Mouse (Mus musculus): ENCODE data around the gene Ptges.

The Ptges gene

DNA sequence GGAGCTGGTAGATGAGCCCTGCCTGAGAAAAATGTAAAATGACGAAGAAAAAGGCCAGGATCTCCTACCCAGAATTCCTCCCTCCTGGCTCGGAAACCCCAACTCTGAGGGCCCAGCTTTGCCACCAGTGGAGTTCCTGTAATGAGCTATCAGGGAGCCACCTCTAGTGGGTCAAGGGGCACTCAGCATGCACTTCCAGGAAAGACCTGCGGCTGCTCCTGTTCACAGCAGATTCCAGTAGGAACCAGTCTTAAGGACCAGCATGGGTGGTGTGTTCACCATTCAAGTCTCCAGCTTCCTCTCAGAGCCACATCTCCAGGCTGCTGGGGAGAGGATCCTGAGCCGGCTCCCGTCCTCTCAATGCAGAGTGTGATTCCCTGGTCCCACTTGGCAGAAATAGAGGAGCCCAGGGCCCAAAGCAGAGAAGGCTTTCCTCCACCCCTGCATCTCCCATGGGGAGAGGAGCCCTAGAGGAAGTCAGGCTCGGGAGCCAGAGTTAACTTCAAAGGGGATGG lies 28.0 kb downstream of the Ptges start:
- DNase-seq (ENCODE audit: low spot score in 2 of 2): no peak

DNA sequence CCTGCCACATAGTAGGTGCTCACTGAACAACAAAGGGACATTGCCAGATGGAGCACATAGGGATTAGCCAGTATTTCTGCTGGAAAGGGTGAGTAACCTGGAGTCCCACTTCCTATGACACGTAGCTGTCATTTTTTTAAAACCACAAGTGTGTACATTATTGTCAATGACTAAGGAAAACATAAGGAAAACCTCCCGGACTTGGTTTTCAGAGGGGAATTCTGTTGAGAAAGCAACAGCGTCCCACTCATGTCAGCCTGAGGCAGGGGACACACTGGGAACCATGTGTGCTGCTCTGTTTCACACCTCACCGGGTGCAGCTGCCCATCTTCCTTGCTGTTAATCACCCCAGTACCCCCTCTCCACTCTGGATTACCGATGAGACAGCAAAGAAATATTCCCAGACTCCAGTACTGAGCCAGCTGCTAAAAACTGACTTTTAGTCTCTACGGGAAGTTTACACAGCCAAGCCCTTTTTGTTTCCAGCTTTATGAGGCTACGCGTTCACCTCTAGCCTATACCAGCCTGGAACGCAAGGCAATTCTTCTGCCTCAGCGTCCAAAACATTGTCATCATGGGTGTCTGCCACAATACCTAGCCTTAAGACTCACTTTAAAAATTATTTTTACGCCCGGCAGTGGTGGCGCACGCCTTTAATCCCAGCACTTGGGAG lies 30.1 kb downstream of the Ptges start:
- DNase-seq (ENCODE audit: low spot score in 2 of 2): no peak

DNA sequence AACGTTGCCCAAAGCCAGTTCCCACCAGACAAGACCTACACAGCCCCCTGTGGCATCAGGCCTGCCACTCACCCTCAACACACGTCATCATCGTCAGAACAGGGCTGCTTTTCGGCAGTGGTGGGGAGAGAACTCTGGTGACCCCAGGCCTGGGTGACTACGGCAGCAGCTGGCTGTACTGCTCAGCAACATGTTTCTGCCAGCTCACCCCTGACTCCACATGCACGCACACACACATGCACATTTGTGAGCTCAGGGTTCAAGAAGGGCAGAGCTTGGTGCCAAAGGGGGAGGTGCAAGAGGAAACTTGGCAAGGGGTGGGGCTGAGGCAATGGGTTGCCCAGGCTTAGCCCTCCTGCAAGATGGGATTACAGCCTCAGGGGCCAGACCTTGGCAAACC lies 32.4 kb downstream of the Ptges start:
- DNase-seq (ENCODE audit: low spot score in 2 of 2): no peak

DNA sequence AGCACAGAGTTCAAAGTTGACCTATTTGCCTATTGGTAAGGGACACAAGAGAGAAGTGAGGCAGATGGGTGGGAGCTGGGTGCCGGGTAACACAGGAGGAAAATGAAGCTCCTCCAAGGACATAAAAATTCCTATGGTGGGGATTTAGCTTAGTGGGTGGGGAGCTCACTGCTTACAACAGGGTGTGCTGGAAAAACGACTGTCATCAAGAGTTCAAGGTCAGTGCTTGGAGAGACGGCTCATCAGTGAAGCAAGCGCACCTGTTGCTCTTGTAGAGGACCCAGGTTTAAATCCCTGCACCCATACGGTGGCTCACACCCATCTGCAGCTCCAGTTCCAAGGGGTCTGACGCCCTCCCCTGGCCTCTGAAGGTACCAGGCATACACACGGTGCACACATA lies 35.7 kb downstream of the Ptges start:
- DNase-seq (ENCODE audit: low spot score in 2 of 2): no peak

DNA sequence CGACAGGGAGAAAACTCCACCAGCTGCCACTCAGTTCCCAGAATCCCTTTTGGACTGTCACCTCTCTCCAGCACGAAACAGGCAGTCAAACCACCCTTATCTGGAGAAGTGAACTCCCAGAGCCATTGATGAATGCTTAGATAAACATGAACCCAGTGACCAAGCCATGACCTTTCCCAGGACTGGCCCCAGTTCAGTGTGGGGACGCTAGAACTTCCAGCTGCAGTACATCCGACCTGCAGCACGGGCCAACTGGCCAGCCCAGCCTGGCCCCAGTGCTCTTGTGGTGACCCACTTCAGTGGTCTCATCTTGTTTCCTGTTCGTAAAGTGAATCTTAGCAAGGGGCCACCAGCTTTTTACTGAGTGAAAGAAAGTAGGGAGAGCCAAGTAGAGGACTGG lies 36.3 kb downstream of the Ptges start:
- DNase-seq (ENCODE audit: low spot score in 2 of 2): no peak

DNA sequence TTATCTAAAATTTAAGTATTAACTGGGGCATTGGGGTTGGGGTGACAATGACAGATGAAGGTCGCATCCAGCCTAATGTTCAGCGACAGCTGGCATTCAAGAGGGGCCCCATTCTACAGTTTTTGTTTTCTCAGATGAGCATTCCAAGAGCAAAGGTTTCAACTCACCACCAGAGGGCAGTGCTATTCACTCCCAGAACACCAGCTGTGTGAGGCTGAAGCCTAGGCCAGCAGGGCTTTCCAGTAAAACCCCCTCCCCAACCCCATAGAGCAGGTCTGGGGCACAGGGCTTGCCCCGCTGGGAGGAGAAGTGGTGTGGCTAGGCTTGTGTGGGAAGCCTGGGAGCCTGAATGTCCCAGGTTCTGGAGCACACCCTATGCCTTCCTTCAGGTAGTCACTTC lies 38.7 kb downstream of the Ptges start:
- peak in 1 of 2 experiments; percentile 23 for DNase-seq (ENCODE audit: low spot score in 2 of 2)

DNA sequence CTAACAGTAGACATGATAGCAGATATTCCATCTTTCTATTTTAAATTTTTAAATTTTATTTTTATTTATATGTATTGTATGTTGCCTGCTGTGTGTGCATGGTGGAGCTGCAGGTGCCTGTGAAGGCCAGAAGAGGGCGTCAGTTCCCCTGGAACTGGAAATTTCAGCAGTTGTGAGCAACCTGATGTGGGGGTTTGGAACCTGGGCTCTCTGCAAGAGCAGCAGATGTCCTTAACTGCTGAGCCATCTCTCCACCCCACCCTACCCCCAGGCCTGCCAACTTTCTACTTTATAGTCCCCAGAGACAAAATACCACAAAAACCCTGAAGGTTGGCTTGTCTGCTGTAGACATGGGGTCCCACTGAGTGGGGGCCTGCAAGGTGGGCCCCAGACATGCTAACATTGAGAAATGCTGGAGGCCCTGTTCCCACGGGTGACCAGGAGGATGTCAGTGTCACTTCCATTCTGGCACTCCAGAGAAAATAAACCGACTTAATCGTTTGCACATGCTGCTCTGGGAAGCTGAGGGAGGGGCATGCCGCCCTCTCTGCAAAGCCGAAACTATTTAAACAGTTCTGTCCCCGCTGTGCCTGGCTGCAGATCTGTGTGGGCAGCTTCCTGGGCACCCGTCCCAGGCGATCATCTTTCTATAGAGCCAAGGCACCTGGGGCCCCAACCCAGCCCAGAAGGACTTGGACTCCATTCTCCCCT lies 44.1 kb downstream of the Ptges start:
- peak; percentile 43 to 83 for DNase-seq (ENCODE audit: low spot score in 2 of 2)

DNA sequence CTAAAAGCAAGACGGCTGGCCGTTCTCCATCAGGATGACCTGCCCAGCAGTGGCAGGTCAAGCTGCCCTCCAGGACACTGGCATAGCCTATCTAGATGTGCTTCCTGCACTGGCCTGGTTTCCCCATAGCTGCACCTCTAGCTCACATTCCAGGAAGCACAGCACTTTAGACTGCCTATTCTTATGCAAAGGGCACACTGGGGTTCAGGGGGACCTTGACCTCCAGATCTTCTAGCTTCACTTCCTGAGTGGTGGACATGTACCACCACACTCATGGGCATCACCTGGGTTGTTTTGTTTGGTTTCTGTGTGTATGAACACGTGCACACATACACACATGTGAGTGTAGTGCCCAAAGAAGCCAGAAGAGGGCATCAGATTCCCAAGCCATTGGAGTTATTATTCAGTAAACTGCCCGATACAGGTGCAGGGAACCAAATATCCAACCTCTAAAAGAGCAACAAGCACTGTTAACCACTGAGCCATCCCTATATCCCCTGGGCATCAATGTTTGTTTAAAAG lies 44.8 kb downstream of the Ptges start:
- DNase-seq (ENCODE audit: low spot score in 2 of 2): no peak

DNA sequence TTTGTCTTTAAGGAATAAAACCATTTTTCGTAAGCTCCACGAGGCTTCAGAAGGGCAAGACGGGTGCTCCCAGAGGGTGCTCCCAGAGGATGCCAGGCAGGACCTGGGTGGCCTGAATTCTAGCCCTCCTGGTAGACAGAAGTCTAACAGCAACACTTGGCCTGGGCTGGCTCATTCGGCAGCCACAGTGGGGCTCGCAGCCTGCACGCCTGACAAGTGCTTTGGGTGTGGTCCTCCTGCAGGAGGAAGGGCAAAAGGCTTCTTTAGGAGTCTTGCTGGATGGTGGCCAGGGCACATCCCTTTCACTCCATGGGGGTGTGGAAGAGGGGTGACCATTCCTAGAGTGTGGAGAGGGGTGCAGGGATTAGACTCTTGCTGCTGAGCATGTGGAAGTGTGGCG lies 48.4 kb downstream of the Ptges start:
- no peak for DNase-seq (ENCODE audit: low spot score in 2 of 2)

DNA sequence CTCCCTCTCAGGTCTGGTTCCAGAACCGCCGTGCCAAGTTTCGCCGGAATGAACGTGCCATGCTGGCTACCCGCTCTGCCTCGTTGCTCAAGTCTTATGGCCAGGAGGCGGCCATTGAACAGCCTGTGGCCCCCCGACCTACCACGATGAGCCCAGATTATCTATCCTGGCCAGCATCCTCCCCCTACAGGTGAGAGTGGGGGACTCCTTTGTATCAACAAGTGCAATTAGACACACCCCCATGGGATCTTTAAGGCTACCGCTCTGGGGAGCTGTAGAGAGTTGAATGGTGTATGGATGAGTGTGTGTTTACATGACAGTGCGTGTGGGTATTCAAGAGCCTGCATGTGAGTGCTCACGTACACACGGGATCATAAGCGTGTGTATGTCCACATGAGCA lies 50.2 kb downstream of the Ptges start:
- no peak for DNase-seq (ENCODE audit: low spot score in 2 of 2)

DNA sequence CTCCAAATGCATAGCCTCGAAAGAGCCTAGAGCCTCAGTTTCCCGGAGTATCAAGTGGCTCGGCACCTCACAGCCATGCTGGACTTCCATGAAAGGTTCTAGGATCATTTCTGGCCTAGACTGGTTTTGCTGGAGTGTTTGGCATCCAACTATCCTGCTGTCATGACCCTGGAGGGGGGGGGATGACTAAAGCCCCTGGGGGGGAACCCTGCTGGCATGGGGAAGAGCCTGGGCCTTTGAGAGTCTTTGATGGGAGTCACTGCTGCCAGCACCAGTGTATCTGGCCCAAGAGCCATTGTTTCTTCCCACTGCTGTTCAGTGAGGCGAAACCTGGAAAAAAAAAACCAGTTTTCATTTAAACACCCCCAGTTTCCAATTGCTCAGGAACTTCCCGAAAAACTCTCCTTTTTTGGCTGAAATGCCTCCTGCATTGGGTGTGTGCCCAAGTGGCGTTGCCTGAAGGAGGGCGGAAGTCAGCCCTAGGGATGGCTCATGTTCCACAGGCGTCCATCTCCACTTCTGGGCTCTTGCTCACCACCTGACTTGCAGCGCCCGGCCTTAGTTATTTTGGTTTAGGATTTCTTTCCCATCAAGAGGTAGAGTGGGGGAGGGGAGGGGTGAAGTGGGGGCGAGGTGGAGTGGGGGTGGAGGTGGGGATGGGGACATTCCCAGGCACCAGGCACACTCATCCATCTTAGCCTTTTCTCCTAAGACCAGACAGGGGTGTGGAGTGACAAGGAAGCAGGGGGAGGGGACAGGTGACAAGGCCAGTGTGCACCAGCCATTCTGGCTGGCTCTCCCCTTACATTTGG lies 53.8 kb downstream of the Ptges start:
- no peak for DNase-seq (ENCODE audit: low spot score in 2 of 2)

DNA sequence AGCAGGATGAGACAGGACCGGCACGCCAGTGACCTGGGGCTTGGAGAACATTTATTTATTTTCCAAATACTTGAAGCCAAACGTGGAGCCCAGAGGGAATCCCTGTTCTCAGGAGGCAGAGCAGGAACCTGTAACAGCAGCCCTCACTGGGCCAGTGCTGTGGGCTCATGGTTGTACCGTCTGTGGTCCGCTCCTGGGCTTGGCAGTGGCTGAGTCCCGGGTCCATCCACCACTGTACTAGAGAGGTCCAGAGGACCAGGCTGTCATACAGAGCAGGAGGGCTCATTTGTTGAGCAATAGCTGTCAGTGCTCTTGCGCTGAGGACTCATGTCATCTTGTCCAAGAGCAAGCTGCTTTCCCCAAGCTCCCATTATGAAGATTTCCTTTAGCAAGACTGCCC lies 54.6 kb downstream of the Ptges start:
- DNase-seq (ENCODE audit: low spot score in 2 of 2): no peak

DNA sequence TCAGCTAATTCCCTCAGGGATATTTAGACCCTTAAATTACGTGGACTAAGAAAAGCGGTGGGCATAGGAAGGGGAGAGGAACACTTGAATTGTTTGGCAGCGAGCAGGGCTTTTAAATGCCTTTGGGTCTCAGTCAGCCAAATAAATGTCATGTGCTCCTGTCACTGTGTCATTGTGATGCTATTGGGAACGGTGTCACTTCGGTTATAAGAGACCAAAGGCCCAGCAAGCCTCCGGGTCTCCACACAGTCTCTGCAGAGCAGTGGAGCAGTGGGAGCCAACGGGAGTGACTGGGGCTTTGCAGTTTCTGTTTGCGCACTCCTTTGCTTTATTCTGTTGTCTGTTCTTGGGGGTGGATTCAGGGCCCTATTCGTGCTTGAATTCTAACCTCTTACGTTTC lies 55.2 kb downstream of the Ptges start:
- DNase-seq (ENCODE audit: low spot score in 2 of 2): no peak

DNA sequence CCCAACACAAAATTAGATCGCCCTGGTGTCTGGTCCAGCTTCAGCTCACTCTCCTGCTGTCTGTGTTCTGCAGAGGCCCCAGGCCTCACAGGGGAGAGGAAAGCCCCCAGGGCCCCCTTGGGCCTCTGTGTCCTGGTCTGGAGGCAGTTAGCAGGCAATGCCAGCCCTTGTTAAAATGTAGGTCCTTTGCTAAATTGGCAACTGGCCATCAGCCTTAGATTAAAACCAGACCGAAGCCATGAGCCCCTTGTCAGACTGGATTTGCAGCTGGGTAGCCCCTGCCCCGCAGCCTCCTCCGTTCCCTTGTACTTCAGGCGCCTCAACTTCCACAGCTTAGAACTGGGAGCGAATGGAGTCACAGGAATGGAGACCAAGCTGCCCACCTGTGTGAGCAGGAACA lies 57.0 kb downstream of the Ptges start:
- no peak for DNase-seq (ENCODE audit: low spot score in 2 of 2)

DNA sequence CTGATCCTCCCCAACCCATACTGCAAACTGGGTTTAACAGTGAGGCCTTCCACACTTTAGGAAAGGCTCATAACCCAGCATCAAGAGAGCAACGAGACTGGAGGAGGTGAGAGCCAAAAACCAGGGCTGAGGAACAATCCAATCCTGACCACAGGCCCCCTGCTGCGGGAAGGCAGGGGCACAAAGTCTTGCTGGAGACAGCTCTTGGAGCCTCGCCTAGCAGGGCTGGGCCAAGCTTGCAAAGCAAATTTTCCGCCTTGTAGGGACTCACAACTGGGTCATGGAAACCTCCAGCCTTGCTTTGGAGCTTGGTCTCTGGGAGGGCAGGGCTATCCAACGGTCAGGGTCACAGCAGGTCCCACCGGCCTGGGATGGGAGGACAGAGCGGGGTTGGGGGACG lies 58.8 kb downstream of the Ptges start:
- DNase-seq (ENCODE audit: low spot score in 2 of 2): peak in 1 of 2 experiments; percentile 40

DNA sequence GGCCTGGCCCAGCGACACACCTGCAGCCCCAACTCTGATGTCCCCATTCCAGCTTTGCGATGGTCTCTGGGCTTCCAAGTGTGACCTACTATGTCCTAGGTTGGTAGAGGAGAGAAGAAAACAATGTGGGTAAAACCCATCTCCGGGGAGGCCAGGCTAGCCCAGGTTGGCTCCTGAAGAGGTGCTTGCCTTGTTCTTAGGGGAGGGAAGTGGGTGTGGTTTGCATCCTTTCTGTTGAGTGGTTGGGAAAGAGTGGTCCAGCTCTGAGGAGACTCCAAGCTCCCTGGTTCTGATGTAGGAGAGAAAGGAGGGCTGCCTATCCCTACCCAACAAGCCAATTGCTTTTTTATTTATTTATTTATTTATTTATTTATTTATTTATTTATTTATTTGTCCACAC lies 64.2 kb downstream of the Ptges start:
- DNase-seq (ENCODE audit: low spot score in 2 of 2): no peak

DNA sequence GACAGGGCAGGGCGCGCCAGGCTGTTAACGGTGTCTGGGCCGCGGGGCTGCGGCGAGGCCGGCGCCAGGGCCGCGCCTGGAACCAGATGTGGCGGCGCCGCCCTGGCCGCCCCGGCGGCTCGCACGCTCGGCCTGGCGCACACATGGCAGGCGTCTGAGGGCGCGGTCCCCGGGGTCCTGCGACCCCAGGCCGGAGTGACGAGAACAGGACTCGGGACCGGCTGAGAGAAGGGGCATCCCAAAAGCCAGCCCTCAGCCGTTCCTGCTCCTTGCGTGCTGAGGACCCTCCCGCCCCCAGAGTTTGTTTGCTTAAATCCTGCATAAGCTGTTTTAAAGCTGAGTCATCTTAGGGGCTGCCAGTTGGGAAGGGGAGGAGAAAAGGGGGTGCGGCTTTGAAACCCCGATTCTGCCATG lies 64.7 kb downstream of the Ptges start:
- no peak for DNase-seq (ENCODE audit: low spot score in 2 of 2)

DNA sequence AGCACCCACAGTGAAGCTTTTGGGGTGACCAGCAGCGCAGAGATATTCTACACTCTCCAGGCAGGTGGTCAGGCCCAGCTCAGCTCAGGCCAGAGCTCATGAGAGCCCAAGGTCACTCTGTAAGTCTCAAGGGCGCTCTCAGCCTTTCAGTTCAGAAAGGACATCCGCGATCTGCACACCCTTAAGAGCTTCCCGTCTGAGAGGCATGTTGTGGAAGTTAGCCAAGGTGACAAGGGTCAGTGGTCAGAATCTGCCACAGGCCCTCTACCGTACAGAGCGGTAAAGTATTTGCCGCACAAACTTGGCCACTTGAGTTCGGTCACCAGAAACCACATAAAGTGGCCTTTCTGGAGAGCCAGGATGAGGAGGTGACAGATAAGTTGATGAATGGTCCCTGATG lies 66.1 kb downstream of the Ptges start:
- no peak for DNase-seq (ENCODE audit: low spot score in 2 of 2)

DNA sequence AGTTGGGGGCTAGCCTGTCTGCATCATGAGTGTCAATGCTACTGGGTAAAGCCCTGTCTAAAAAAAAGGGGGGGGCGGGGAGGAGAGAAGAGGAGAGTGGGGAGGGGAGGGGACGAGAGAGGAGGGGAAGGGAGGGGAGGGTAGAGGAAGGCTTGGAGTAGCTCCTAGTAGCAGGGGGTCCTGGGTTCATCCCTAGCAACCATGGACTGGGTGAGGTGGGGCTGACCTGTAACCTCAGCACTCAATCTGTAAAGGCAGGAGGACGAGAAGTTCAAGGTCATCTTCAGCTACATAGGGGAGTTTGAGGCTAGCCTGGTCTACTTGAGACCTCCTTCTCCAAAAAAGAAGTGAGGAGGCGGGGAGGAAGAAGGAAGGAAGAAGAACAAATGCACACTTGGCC lies 67.6 kb downstream of the Ptges start:
- no peak for DNase-seq (ENCODE audit: low spot score in 2 of 2)

DNA sequence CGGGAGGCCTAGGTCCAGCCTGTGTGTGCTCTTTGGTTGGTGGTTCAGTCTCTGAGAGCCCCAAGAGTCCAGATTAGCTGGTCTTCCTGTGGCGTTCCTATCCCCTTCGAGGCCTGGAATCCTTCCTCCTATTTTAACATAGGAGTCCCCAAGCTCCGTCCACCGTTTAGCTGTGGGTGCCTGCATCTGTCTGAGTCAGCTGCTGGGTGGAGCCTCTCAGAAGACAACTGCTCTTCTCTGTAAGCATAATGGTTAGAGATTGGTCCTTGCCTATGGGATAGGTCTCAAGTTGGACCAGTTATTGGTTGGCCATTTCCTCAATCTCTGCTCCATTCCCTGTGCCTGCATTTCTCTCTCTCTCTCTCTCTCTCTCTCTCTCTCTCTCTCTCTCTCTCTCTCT lies 69.9 kb downstream of the Ptges start:
- DNase-seq (ENCODE audit: low spot score in 2 of 2): no peak

DNA sequence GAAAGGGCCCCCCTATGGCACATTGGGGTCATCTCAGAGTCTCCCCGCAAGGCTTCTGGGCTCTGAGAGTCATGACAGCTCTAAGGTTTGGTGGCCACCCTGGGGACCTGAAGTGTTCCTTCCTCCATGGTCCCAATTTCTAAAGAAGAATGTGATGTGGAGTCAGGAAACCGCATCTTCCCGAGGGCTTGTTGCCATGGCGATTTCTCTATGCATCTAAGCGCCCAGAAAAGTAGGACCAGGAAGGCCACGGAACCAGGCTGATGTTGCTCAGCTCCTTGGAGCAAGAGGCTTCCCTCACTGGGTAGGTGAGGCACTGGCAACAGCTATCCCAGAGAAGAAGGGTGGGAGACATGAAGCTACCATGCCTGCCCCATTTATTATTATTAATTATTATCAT lies 72.6 kb downstream of the Ptges start:
- peak in 1 of 2 experiments; percentile 32 for DNase-seq (ENCODE audit: low spot score in 2 of 2)

DNA sequence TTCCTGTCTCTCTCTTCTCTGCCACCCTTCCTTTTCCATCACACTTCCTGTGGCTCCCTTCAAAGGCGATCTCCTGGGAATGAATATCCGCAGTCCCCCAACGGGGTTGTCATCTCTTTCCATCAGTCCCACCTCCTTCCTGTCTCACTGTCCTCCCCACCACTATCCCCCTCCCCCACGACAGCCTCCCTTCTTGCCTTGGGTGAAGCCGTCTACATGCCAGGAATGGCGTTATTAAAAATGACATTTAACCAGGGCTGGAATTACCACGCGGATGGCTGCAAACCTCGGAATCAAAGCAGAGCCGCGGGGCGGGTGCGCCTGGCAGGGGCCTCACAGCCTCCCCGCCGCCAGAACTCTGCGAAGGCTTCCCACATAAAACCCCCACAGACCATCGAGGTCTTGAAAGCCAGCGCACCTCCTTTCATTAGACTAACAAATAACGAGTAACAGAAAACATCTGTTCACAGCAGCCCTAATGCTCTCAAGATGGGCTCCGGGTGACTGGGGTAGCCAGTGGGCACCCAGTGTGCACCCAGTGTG lies 76.8 kb downstream of the Ptges start:
- DNase-seq (ENCODE audit: low spot score in 2 of 2): no peak
